Mouse (Mus musculus): ENCODE results near the gene Tent2.
"Not testable (repeated sequence)": the region's sequence is repeated elsewhere in the genome, so short reads cannot be mapped to it uniquely, and the experiment has no call there.

Tent2 gene

GRCm38 (mm10) chr13:93191831-93192645, at the start of gene Tent2:
Tent2 (minus strand) TSS chr13:93192385.
- peak; percentile 93 to 94 for DNase-seq (ENCODE audit: low spot score in 2 of 2)

- DNase-seq (ENCODE audit: low spot score in 2 of 2), result no peak
Measured at GRCm38 (mm10) chr13:93241180-93241579, 49.0 kb upstream of the Tent2 start.

- no peak for DNase-seq (ENCODE audit: low spot score in 2 of 2)
Measured at GRCm38 (mm10) chr13:93239561-93239960, 47.4 kb upstream of the Tent2 start.

- DNase-seq (ENCODE audit: low spot score in 2 of 2), result no peak
Measured at GRCm38 (mm10) chr13:93239134-93239533, 46.9 kb upstream of the Tent2 start.

- DNase-seq (ENCODE audit: low spot score in 2 of 2), result no peak
Measured at GRCm38 (mm10) chr13:93237677-93238398, 45.7 kb upstream of the Tent2 start.

GRCm38 (mm10) chr13:93234267-93235039, 42.3 kb upstream of the Tent2 start:
- no peak for DNase-seq (ENCODE audit: low spot score in 2 of 2)

GRCm38 (mm10) chr13:93232335-93232734, 40.1 kb upstream of the Tent2 start:
- no peak for DNase-seq (ENCODE audit: low spot score in 2 of 2)

- DNase-seq (ENCODE audit: low spot score in 2 of 2), result no peak
Measured at GRCm38 (mm10) chr13:93231016-93231415, 38.8 kb upstream of the Tent2 start.

GRCm38 (mm10) chr13:93211741-93212140, 19.6 kb upstream of the Tent2 start:
- no peak for DNase-seq (ENCODE audit: low spot score in 2 of 2)

GRCm38 (mm10) chr13:93192646-93193026, 451 bp upstream of the Tent2 start:
- no peak for DNase-seq (ENCODE audit: low spot score in 2 of 2)

GRCm38 (mm10) chr13:93189416-93189815, 2.8 kb downstream of the Tent2 start:
- no peak for DNase-seq (ENCODE audit: low spot score in 2 of 2)

- DNase-seq (ENCODE audit: low spot score in 2 of 2), result no peak
Measured at GRCm38 (mm10) chr13:93188738-93189137, 3.4 kb downstream of the Tent2 start.

GRCm38 (mm10) chr13:93187792-93188191, 4.4 kb downstream of the Tent2 start:
- DNase-seq (ENCODE audit: low spot score in 2 of 2), result not testable (repeated sequence)

- DNase-seq (ENCODE audit: low spot score in 2 of 2), result no peak
Measured at GRCm38 (mm10) chr13:93180351-93180750, 11.8 kb downstream of the Tent2 start.

- DNase-seq (ENCODE audit: low spot score in 2 of 2), result no peak
Measured at GRCm38 (mm10) chr13:93179522-93179921, 12.7 kb downstream of the Tent2 start.

- no peak for DNase-seq (ENCODE audit: low spot score in 2 of 2)
Measured at GRCm38 (mm10) chr13:93177571-93177970, 14.6 kb downstream of the Tent2 start.

GRCm38 (mm10) chr13:93163303-93163702, 28.9 kb downstream of the Tent2 start:
- DNase-seq (ENCODE audit: low spot score in 2 of 2), result no peak

- no peak for DNase-seq (ENCODE audit: low spot score in 2 of 2)
Measured at GRCm38 (mm10) chr13:93162456-93162855, 29.7 kb downstream of the Tent2 start.

GRCm38 (mm10) chr13:93158261-93158660, 33.9 kb downstream of the Tent2 start:
- no peak for DNase-seq (ENCODE audit: low spot score in 2 of 2)

- DNase-seq (ENCODE audit: low spot score in 2 of 2), result no peak
Measured at GRCm38 (mm10) chr13:93153280-93153679, 38.9 kb downstream of the Tent2 start.

- DNase-seq (ENCODE audit: low spot score in 2 of 2), result peak; percentile 82 to 90
Measured at GRCm38 (mm10) chr13:93144336-93145167, 47.6 kb downstream of the Tent2 start, which contains the start of gene Cmya5. Cmya5 (minus strand) TSS chr13:93144724.

Data from urinary bladder, postnatal 4 days (tissue).